Mouse (Mus musculus) G1E (cell line): Measurements from ENCODE around the gene Galnt18.

Experiments
- CTCF ChIP-seq: IDR thresholded peaks from 2 replicates; pipeline ENCODE4 v1.5.1; 2012; ENCODE audit warnings: low read depth, low read length, inconsistent platforms, mixed read lengths
- GATA1 ChIP-seq: IDR thresholded peaks from 2 replicates; pipeline ENCODE4 v1.6.1; 2012; ENCODE audit warnings: borderline replicate concordance, low read length, inconsistent platforms, mixed read lengths

DNA sequence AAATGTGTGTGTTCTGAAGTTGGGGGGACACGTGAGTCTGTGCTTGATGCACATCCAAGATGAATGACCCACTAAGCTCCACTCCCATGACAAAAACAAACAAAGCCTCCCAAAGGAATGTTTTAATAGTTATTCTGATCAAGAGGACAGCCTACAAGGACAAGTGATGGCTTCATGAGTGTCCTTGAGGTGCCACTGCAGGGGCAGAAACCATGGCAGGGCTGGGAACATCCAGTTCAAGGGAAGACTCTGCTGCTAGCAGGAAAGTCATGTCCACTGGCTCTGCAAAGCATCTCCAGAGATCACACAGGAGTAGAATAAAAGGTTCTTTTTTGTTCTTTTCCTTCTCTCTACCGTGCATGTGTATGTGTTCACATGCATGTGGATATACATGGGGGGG, 140.9 kb downstream of the Galnt18 start:
- no peak for TF ChIP-seq CTCF
- no peak for TF ChIP-seq GATA1
